Mouse (Mus musculus): ENCODE data around the gene a. TPM values are rescaled to one million over a fixed set of nuclear protein-coding genes. Genes with fewer than 3 reads are reported as not detected.
A peak's percentile ranks its signal among the peaks of the same experiment; 100 is the strongest.
"Not testable (repeated sequence)": the region's sequence is repeated elsewhere in the genome, so short reads cannot be mapped to it uniquely, and the experiment has no call there.

The a gene
- polyA plus RNA-seq, 1 experiment from 2014 or later, result 44.6 TPM

GRCm38 (mm10) chr2:154986609-154987008, 195.4 kb downstream of the a start:
- no peak for DNase-seq (ENCODE audit: low spot score)

DNA sequence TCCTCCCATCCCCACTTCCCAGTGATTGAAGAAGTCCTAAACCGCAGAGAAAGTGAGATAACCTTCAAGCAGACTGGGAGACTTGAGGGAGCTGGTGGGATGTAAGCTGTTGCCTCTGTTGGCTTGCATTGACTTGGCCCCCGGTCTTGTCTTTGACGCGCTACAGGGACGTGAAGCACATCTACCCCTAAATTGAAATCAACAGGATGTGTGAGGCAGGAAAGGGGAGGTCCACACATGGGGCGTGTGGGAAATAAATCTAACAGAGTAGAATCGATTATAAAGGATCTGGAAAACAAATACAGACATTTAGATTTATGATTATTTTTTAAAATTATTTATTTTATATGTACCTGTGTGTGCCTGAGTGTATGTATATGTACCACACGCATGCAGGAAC, 200.2 kb downstream of the a start:
- peak; percentile 22 for DNase-seq (ENCODE audit: low spot score)

DNA sequence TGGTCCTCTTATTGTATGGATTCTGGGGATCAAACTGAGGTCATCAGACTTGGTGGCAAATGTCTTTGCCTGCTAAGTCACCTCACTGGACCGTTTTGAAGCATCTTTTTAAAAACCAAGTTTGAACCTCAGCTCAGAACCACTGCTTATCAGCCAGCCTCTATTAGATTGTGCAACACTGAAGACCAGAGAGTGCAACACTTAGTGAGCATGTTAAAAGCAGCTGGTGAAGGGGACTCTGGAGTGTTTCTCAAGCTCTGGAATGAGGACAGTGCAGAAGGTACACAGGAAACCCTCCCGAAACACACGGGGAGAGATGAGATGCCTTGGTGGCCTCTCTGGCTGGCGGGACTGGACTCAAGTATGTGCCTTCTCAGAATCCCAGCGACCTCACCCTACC, 200.9 kb downstream of the a start:
- DNase-seq (ENCODE audit: low spot score), result no peak

GRCm38 (mm10) chr2:155005491-155005890, 214.3 kb downstream of the a start:
- DNase-seq (ENCODE audit: low spot score), result no peak

DNA sequence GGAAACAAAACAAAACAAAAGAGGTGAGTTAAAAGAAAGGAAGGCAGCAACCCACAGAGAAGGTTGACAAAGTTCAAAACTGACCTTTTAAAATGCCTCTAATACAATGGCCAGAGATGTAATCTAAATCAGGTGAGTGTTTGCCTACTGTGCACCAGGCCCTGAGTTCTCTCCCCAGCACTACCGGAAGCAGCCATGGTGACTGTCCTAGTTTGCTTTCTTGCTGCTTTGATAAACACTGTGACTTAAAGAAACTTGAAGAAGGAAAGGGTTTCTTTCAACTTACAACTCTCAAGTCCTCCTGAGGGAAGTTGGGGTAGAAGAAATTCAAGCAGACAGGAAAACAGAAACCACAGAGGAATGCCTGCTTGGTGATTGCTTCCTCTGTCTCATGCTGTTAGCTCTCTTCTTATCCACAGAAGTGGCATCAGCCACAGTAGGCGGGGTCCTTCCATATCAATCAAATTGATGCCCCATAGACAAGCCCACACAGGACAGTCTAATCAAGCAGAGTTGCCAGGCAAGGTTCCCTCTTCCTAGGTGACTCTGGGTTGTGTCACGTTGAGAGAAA, 220.0 kb downstream of the a start:
- peak; percentile 64 for DNase-seq (ENCODE audit: low spot score)

DNA sequence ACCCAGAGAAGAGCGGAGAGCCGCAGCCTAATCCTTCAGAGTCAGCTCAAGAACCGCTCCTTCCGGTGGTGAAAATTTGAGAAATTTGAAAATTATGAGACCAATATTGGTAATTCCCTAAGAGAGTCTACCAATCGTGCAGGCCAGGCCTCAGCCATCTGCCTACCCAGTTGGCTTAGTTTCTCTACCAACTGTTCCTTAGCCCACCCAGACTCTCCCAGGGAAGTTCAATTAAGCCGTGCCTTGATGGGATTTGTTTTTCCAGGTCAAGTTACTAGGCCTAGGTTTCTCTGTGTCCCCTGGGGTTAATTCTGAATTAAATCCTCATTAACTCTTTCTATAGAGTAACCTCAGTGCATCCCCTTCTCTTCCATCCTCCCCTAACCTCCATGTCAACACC, 221.8 kb downstream of the a start:
- no peak for DNase-seq (ENCODE audit: low spot score)

GRCm38 (mm10) chr2:155016751-155017150, 225.5 kb downstream of the a start:
- not testable (repeated sequence) for DNase-seq (ENCODE audit: low spot score)

DNA sequence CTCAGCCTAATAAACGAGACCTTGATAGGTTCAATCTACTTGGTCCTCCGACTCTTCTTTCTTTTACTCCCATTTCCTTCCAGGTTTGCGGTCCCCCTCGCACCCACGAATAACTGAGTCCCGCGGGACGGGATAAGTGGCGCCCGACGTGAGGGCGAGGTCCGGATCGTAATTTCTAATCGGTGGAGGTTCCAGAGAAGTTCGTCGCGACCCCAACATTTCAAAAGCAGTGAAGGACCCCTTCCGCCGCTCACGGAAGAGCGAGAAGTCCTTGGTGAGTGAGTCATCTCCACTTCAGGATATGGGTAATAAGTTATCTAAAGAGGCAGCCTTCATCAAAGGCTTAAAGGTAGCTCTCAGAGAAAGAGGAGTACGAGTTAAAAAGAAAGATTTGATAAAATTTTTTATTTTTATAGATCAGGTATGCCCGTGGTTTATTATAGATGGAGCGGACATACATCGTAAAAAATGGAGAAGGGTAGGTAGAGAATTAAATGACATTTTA, 227.1 kb downstream of the a start, which contains the start of gene Gm14226:
Gene Gm14226 (plus strand): TSS at position 16 of the 505 bp plus-strand sequence.
- DNase-seq (ENCODE audit: low spot score), result not testable (repeated sequence)

GRCm38 (mm10) chr2:155018762-155019641, 227.8 kb downstream of the a start:
- peak; percentile 68 for DNase-seq (ENCODE audit: low spot score)

DNA sequence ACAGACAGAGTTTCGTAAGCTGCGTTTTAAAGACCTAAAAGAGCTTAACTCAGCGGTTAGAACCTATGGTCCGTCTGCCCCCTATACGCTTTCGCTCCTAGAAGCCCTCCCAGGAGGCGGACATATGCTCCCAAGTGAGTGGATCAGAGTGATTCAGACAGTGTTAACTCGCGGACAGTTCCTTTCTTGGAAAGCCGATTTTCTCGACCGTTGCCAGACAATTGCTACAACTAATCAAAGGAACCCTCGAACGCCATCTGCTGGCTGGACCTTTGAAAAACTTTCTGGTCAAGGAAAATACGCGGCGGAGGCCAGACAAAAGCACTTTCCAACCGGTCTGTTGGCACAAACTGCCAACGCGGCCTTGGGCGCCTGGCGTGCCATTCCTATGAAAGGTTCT, 228.5 kb downstream of the a start:
- peak; percentile 71 for DNase-seq (ENCODE audit: low spot score)

- not testable (repeated sequence) for DNase-seq (ENCODE audit: low spot score)
Observed at GRCm38 (mm10) chr2:155020247-155020826, 229.1 kb downstream of the a start.

DNA sequence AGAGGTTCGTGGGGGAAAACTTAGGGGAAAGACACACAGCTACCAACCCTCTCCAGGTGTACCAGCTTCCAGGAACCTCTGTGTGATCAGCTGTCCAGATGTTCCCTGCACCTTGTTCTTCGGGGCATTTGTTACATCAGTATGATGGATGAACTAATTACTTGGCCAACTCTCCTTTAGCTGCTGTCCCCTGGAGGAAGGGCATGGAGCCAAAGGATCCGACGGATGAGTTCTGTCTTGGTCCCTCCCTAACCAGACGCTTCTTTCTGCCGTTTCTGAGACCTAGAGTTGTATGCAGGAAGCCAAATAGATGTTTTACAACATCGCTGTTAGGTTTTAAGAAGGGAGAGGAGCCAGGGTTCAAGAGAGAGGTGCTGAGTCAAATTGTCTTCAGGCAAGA, 239.6 kb downstream of the a start:
- DNase-seq (ENCODE audit: low spot score), result no peak

GRCm38 (mm10) chr2:155032938-155033710, 241.9 kb downstream of the a start:
- no peak for DNase-seq (ENCODE audit: low spot score)

GRCm38 (mm10) chr2:155039956-155040355, 248.8 kb downstream of the a start:
- no peak for DNase-seq (ENCODE audit: low spot score)

DNA sequence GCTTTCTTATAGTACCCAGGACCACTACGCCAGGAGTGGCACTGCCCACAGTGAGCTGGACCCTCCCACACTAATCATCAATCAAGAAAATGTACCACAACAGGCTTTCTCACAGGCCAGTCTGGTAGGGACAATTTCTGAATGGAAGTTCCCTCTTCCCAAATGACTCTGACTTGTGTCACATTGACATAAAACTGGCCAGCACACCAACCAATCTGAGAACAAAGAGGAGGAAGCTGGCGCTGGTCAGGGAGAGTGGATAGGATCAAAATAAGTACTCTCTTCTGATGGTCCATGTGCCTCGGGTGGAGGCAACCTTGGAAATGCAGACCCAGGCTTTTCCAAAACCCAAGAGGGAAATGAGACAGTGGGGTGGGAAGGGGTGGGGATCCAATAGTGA, 253.3 kb downstream of the a start:
- DNase-seq (ENCODE audit: low spot score), result no peak

GRCm38 (mm10) chr2:155045075-155045474, 253.9 kb downstream of the a start:
- no peak for DNase-seq (ENCODE audit: low spot score)

GRCm38 (mm10) chr2:155046803-155047202, 255.6 kb downstream of the a start:
- DNase-seq (ENCODE audit: low spot score), result no peak

- peak; percentile 49 for DNase-seq (ENCODE audit: low spot score)
Observed at GRCm38 (mm10) chr2:155047452-155048178, 256.4 kb downstream of the a start.

- no peak for DNase-seq (ENCODE audit: low spot score)
Observed at GRCm38 (mm10) chr2:155050108-155050503, 258.9 kb downstream of the a start.

- peak; percentile 99 for DNase-seq (ENCODE audit: low spot score)
Observed at GRCm38 (mm10) chr2:155050504-155051236, 259.5 kb downstream of the a start.

Measured in thymus, postnatal 0 days (tissue).